Mouse (Mus musculus) midbrain, embryonic 16.5 days (tissue): ENCODE data around the gene Cd164l2. TPM values are rescaled to one million over a fixed set of nuclear protein-coding genes. Genes with fewer than 3 reads are reported as not detected.

Source experiments
- ATAC-seq: fragments of 200-750 bp; cut with Nextera tagmentation; 2 replicates; pipeline ENCODE4 v1.8.0; 2017; ENCODE audit warnings: moderate TSS enrichment
- H3K27ac ChIP-seq: fragments of 300-500 bp; sonication (generic); 2 replicates; pipeline ENCODE4 v1.5.1; 2014; ENCODE audit warnings: mild to moderate bottlenecking, low read length, mixed read lengths
- H3K27me3 ChIP-seq: fragments of 300-500 bp; sonication (generic); 2 replicates; pipeline ENCODE4 v1.6.1; 2014; ENCODE audit warnings: low read depth, low read length, mixed read lengths; ENCODE audit not compliant: control insufficient read depth, insufficient read depth
- H3K36me3 ChIP-seq: fragments of 300-500 bp; sonication (generic); 2 replicates; pipeline ENCODE4 v1.6.1; 2014; ENCODE audit warnings: mild to moderate bottlenecking, low read length, moderate library complexity, mixed read lengths; ENCODE audit not compliant: control insufficient read depth, insufficient read depth
- H3K4me1 ChIP-seq: fragments of 300-500 bp; sonication (generic); 2 replicates; pipeline ENCODE4 v1.6.1; 2014; ENCODE audit warnings: mild to moderate bottlenecking, low read length, mixed read lengths; ENCODE audit not compliant: control insufficient read depth, insufficient read depth
- H3K4me2 ChIP-seq: fragments of 300-500 bp; sonication (generic); 2 replicates; pipeline ENCODE4 v1.6.1; 2014; ENCODE audit warnings: mild to moderate bottlenecking, low read length, mixed read lengths
- H3K4me3 ChIP-seq: fragments of 300-500 bp; sonication (generic); 2 replicates; pipeline ENCODE4 v1.5.1; 2014; ENCODE audit warnings: low read depth, mild to moderate bottlenecking, low read length, moderate library complexity, mixed read lengths
- H3K9ac ChIP-seq: fragments of 300-500 bp; sonication (generic); 2 replicates; pipeline ENCODE4 v1.6.1; 2014; ENCODE audit warnings: low read depth, low read length, mixed read lengths
- H3K9me3 ChIP-seq: fragments of 300-500 bp; sonication (generic); replicated peaks from 2 replicates; pipeline ENCODE4 v1.6.1; 2014; ENCODE audit warnings: mild to moderate bottlenecking, low read length, mixed read lengths; ENCODE audit not compliant: control insufficient read depth, poor library complexity, severe bottlenecking
- WGBS: fragments of 180-500 bp; shearing (Covaris S2); extraction: QIAGEN DNeasy Blood & Tissue Kit; methylation state at CpG from one replicate; pipeline ENCODE4 v1.1.7; 2014; 5-methylcytosine and 5-hydroxymethylcytosine counted together
- polyA plus RNA-seq: library from polyadenylated mRNA; unstranded; fragments of >200 nt; fragmentation: Nextera tagmentation; extraction: Ambion mirVana; gene quantifications from 2 replicates; pipeline ENCODE4 v1.2.1, GENCODE M21; 2015

Gene Cd164l2
- 3.8 and 4.1 TPM in 2 replicates for polyA plus RNA-seq

- H3K36me3 ChIP-seq: no peaks in the 10 kb centered on the region
- peak; percentile 68 for ATAC-seq
- WGBS: 1% methylated on average over 50 of the region's 52 CpGs
- H3K9ac ChIP-seq: peak within 1 kb of the TSS; percentile 78
- peak within 1 kb of the TSS; percentile 75 for H3K4me3 ChIP-seq
- peak within 1 kb of the TSS; percentile 98 for H3K4me2 ChIP-seq
- H3K4me1 ChIP-seq: peaks cover 8% of the 10 kb centered on the region
- no peak within 1 kb of the TSS for H3K27ac ChIP-seq
- H3K9me3 ChIP-seq: no peaks in the 10 kb centered on the region
- peaks cover 13% of the 10 kb centered on the region for H3K27me3 ChIP-seq
These were observed at the start of gene Cd164l2, which contains the start of gene Gpr3 for GRCm38 (mm10) chr4:133211751-133212561. Gene Cd164l2, plus strand, starts transcription at chr4:133212131. Gene Gpr3, minus strand, starts transcription at chr4:133212536.

GRCm38 (mm10) chr4:133162196-133162595, 49.7 kb upstream of the Cd164l2 start:
- Histone ChIP-seq H3K4me2 (no peak overlapping the region), H3K9me3 (no peaks in the 10 kb centered on the region), H3K4me3 (no peak overlapping the region), H3K36me3 (no peaks in the 10 kb centered on the region; the same call in 1 of the 2 replicates), H3K9ac (no peak overlapping the region), H3K27me3 (no peaks in the 10 kb centered on the region), H3K27ac (no peak overlapping the region), H3K4me1 (no peaks in the 10 kb centered on the region; the same call in 1 of the 2 replicates)
- no peak for ATAC-seq
- 74% methylated on average over 6 of the region's 6 CpGs for WGBS

GRCm38 (mm10) chr4:133166773-133167172, 45.2 kb upstream of the Cd164l2 start:
- no peak for ATAC-seq
- Histone ChIP-seq H3K4me3 (no peak overlapping the region), H3K4me2 (no peak overlapping the region), H3K9me3 (no peaks in the 10 kb centered on the region), H3K9ac (no peak overlapping the region), H3K36me3 (no peaks in the 10 kb centered on the region; the same call in 1 of the 2 replicates), H3K27me3 (no peaks in the 10 kb centered on the region), H3K4me1 (peaks cover 3% of the 10 kb centered on the region; the same call in 1 of the 2 replicates), H3K27ac (no peak overlapping the region)
- 91% methylated on average over 9 of the region's 9 CpGs for WGBS

- H3K27ac ChIP-seq: no peak overlapping the region
- H3K4me1 ChIP-seq: peaks cover 3% of the 10 kb centered on the region; the same call in 1 of the 2 replicates
- H3K27me3 ChIP-seq: no peaks in the 10 kb centered on the region
- no peaks in the 10 kb centered on the region for H3K9me3 ChIP-seq
- no peak for ATAC-seq
- no peak overlapping the region for H3K9ac ChIP-seq
- no peak overlapping the region for H3K4me2 ChIP-seq
- no peaks in the 10 kb centered on the region; the same call in 1 of the 2 replicates for H3K36me3 ChIP-seq
- H3K4me3 ChIP-seq: no peak overlapping the region
- WGBS: 87% methylated on average over 10 of the region's 10 CpGs
These were observed 42.5 kb upstream of the Cd164l2 start for GRCm38 (mm10) chr4:133169237-133170055.

GRCm38 (mm10) chr4:133170056-133170524, 41.8 kb upstream of the Cd164l2 start:
- H3K4me2 ChIP-seq: no peak overlapping the region
- H3K9ac ChIP-seq: no peak overlapping the region
- ATAC-seq: no peak
- peaks cover 3% of the 10 kb centered on the region; the same call in 1 of the 2 replicates for H3K4me1 ChIP-seq
- H3K9me3 ChIP-seq: no peaks in the 10 kb centered on the region
- no peaks in the 10 kb centered on the region for H3K27me3 ChIP-seq
- 87% methylated on average over 3 of the region's 3 CpGs for WGBS
- H3K4me3 ChIP-seq: no peak overlapping the region
- no peaks in the 10 kb centered on the region for H3K36me3 ChIP-seq
- no peak overlapping the region for H3K27ac ChIP-seq

- no peak for ATAC-seq
- H3K27ac ChIP-seq: no peak overlapping the region
- H3K4me3 ChIP-seq: no peak overlapping the region
- H3K9ac ChIP-seq: no peak overlapping the region
- H3K4me1 ChIP-seq: peaks cover 6% of the 10 kb centered on the region
- no peak overlapping the region for H3K4me2 ChIP-seq
- H3K27me3 ChIP-seq: no peaks in the 10 kb centered on the region
- no peaks in the 10 kb centered on the region for H3K36me3 ChIP-seq
- no peaks in the 10 kb centered on the region for H3K9me3 ChIP-seq
These were observed 41.3 kb upstream of the Cd164l2 start for GRCm38 (mm10) chr4:133170616-133171015.

- Histone ChIP-seq H3K27me3 (no peaks in the 10 kb centered on the region), H3K9ac (no peak overlapping the region), H3K36me3 (no peaks in the 10 kb centered on the region), H3K9me3 (no peaks in the 10 kb centered on the region), H3K4me3 (no peak overlapping the region), H3K4me2 (no peak overlapping the region), H3K4me1 (peaks cover 20% of the 10 kb centered on the region), H3K27ac (no peak overlapping the region)
- ATAC-seq: no peak
- 90% methylated on average over 4 of the region's 4 CpGs for WGBS
These were observed 39.5 kb upstream of the Cd164l2 start for GRCm38 (mm10) chr4:133172451-133172850.

- H3K27ac ChIP-seq: no peak overlapping the region
- H3K9me3 ChIP-seq: no peaks in the 10 kb centered on the region
- no peaks in the 10 kb centered on the region for H3K36me3 ChIP-seq
- H3K4me3 ChIP-seq: no peak overlapping the region
- H3K9ac ChIP-seq: no peak overlapping the region
- H3K4me2 ChIP-seq: no peak overlapping the region
- 86% methylated on average over 4 of the region's 4 CpGs for WGBS
- no peaks in the 10 kb centered on the region for H3K27me3 ChIP-seq
- ATAC-seq: no peak
- H3K4me1 ChIP-seq: peaks cover 20% of the 10 kb centered on the region
These were observed 37.6 kb upstream of the Cd164l2 start for GRCm38 (mm10) chr4:133174361-133174760.
